Comparison of ENCODE assay signal across 7 mouse cellular contexts in genomic region chr5:146948041-146948507, GRCm38 (mm10). TPM values are rescaled to one million over a fixed set of nuclear protein-coding genes. Genes with fewer than 3 reads are reported as not detected.
DNase-seq lines count a peak whose midpoint lies in the region; ATAC-seq and TF ChIP-seq lines count a peak whose summit lies in the region.

No protein-coding gene starts in this region.

- WGBS in spleen, adult 2 months = 14% methylated on average over 10 of the region's 10 CpGs
- 28% methylated on average over 10 of the region's 10 CpGs for WGBS in forebrain, embryonic 11.5 days
- WGBS in liver, embryonic 11.5 days = 12% methylated on average over 10 of the region's 10 CpGs
- 16% methylated on average over 10 of the region's 10 CpGs for WGBS in stomach, embryonic 16.5 days

- H3K4me2 ChIP-seq in forebrain, embryonic 11.5 days (ENCODE audit: low read depth, low read length, severe bottlenecking) = peak overlapping the region; percentile 64
- H3K4me2 ChIP-seq in liver, embryonic 11.5 days = peak overlapping the region; percentile 92
- peak overlapping the region; percentile 68 for H3K4me2 ChIP-seq in stomach, embryonic 16.5 days (ENCODE audit: low read depth, low read length)

- peak overlapping the region; percentile 51 for H3K27ac ChIP-seq in spleen, adult 2 months (ENCODE audit: insufficient read depth, low read length)
- no peak overlapping the region for H3K27ac ChIP-seq in forebrain, embryonic 11.5 days (ENCODE audit: low read depth, low read length)
- peak overlapping the region; percentile 73 for H3K27ac ChIP-seq in liver, embryonic 11.5 days (ENCODE audit: low read depth, low read length)
- H3K27ac ChIP-seq in stomach, embryonic 16.5 days (ENCODE audit: low read length) = peak overlapping the region; percentile 92

- no peak for TF ChIP-seq POLR2A in spleen, adult 2 months (IDR thresholded peaks at IDR 0.05; ENCODE audit: low read depth, low read length)

- TF ChIP-seq CTCF in spleen, adult 2 months (IDR thresholded peaks at IDR 0.05; ENCODE audit: extremely low read depth, insufficient read depth, insufficient read length, insufficient replicate concordance) = no peak

- peaks cover 3% of the 10 kb centered on the region; the same call in 1 of the 2 replicates for H3K9me3 ChIP-seq in forebrain, embryonic 11.5 days (ENCODE audit: control insufficient read depth, low read length)
- no peaks in the 10 kb centered on the region for H3K9me3 ChIP-seq in liver, embryonic 11.5 days (ENCODE audit: control insufficient read depth, low read length)
- H3K9me3 ChIP-seq in stomach, embryonic 16.5 days (replicated peaks; ENCODE audit: control insufficient read depth, low read length) = 0 out of 2 replicates have a peak, but pooled peaks cover 3% of the 10 kb centered on the region

- H3K4me1 ChIP-seq in spleen, adult 2 months (ENCODE audit: control insufficient read depth, insufficient read depth, insufficient read length) = peaks cover 9% of the 10 kb centered on the region; the same call in 1 of the 2 replicates
- H3K4me1 ChIP-seq in forebrain, embryonic 11.5 days (replicated peaks; ENCODE audit: control insufficient read depth, insufficient read depth, low read length) = peaks cover 7% of the 10 kb centered on the region; the same call in 1 of the 2 replicates
- peaks cover 9% of the 10 kb centered on the region for H3K4me1 ChIP-seq in liver, embryonic 11.5 days (replicated peaks; ENCODE audit: control insufficient read depth, insufficient read depth, low read length)
- peaks cover 10% of the 10 kb centered on the region for H3K4me1 ChIP-seq in stomach, embryonic 16.5 days (ENCODE audit: control insufficient read depth, insufficient read depth, low read length)

- H3K36me3 ChIP-seq in spleen, adult 2 months (ENCODE audit: control insufficient read depth, insufficient read depth, low read length) = peaks cover 20% of the 10 kb centered on the region
- peaks cover 6% of the 10 kb centered on the region; the same call in 1 of the 2 replicates for H3K36me3 ChIP-seq in forebrain, embryonic 11.5 days (ENCODE audit: control insufficient read depth, insufficient read depth, low read length)
- H3K36me3 ChIP-seq in liver, embryonic 11.5 days (ENCODE audit: control insufficient read depth, insufficient read depth, low read length) = peaks cover 21% of the 10 kb centered on the region
- 0 out of 2 replicates have a peak, but pooled peaks cover 8% of the 10 kb centered on the region for H3K36me3 ChIP-seq in stomach, embryonic 16.5 days (ENCODE audit: control insufficient read depth, insufficient read depth, low read length)

- ATAC-seq in forebrain, embryonic 11.5 days (replicated peaks; ENCODE audit: low FRiP score) = no peak
- peak; percentile 8; the same call in 1 of the 2 replicates for ATAC-seq in liver, embryonic 11.5 days (replicated peaks; ENCODE audit: low FRiP score)
- no peak for ATAC-seq in stomach, embryonic 16.5 days (ENCODE audit: insufficient read depth, low FRiP score)

- peak overlapping the region; percentile 58 for H3K4me3 ChIP-seq in spleen, adult 2 months (ENCODE audit: extremely low read depth, insufficient read depth, insufficient read length)
- H3K4me3 ChIP-seq in forebrain, embryonic 11.5 days (ENCODE audit: low read depth, low read length) = peak overlapping the region; percentile 74
- peak overlapping the region; percentile 90 for H3K4me3 ChIP-seq in liver, embryonic 11.5 days (ENCODE audit: low read depth, low read length)
- H3K4me3 ChIP-seq in stomach, embryonic 16.5 days (replicated peaks; ENCODE audit: low read length) = peak overlapping the region; percentile 72

- no peaks in the 10 kb centered on the region for H3K27me3 ChIP-seq in spleen, adult 2 months (ENCODE audit: control insufficient read depth, insufficient read depth, low read length)
- H3K27me3 ChIP-seq in forebrain, embryonic 11.5 days (ENCODE audit: control insufficient read depth, insufficient read depth, low read length) = no peaks in the 10 kb centered on the region
- no peaks in the 10 kb centered on the region for H3K27me3 ChIP-seq in liver, embryonic 11.5 days (replicated peaks; ENCODE audit: control insufficient read depth, insufficient read depth, low read length)
- no peaks in the 10 kb centered on the region for H3K27me3 ChIP-seq in stomach, embryonic 16.5 days (ENCODE audit: control insufficient read depth, insufficient read depth, low read length)

- H3K9ac ChIP-seq in forebrain, embryonic 11.5 days (ENCODE audit: low read length) = peak overlapping the region; percentile 77
- H3K9ac ChIP-seq in liver, embryonic 11.5 days (ENCODE audit: low read depth, low read length) = peak overlapping the region; percentile 84
- H3K9ac ChIP-seq in stomach, embryonic 16.5 days (ENCODE audit: low read length) = peak overlapping the region; percentile 86

- peak in 1 of 2 experiments; percentile 7 for DNase-seq in spleen, adult 2 months (ENCODE audit: low read depth in 1 of 2, low spot score in 2 of 2)
- no peak for DNase-seq in spleen, postnatal 14 days (ENCODE audit: low spot score in 2 of 2)
- DNase-seq in forebrain, embryonic 11.5 days (ENCODE audit: low spot score) = no peak
- no peak for DNase-seq in liver, embryonic 11.5 days (ENCODE audit: low spot score)
- DNase-seq in urinary bladder, postnatal 36 days (ENCODE audit: low spot score in 2 of 2) = no peak
- DNase-seq in thymus, postnatal 25 days = no peak

RNA-seq across cellular contexts. Expression of gene Gtf3a, which starts 0.4 kb away (rescaled TPM):
- polyA plus RNA-seq in spleen, adult 2 months (2012; rRNA removed) = 40.5 and 74.9 TPM in 2 replicates
- polyA plus RNA-seq in forebrain, embryonic 11.5 days (2014; fragmentation: Nextera tagmentation; extraction: Ambion mirVana) = 117 and 125 TPM in 2 replicates
- 152 and 158 TPM in 2 replicates for polyA plus RNA-seq in liver, embryonic 11.5 days (2014; fragmentation: Nextera tagmentation; extraction: Ambion mirVana)
- polyA plus RNA-seq in stomach, embryonic 16.5 days (2015; fragmentation: Nextera tagmentation; extraction: Ambion mirVana) = 102 and 109 TPM in 2 replicates

RNA-seq across cellular contexts. Expression of gene Mtif3, which starts 15.5 kb away (rescaled TPM):
- 6.7 and 6.8 TPM in 2 replicates for polyA plus RNA-seq in spleen, adult 2 months (2012; rRNA removed)
- polyA plus RNA-seq in forebrain, embryonic 11.5 days (2014; fragmentation: Nextera tagmentation; extraction: Ambion mirVana) = 21.6 and 25.0 TPM in 2 replicates
- 23.2 and 25.0 TPM in 2 replicates for polyA plus RNA-seq in liver, embryonic 11.5 days (2014; fragmentation: Nextera tagmentation; extraction: Ambion mirVana)
- 24.3 and 29.0 TPM in 2 replicates for polyA plus RNA-seq in stomach, embryonic 16.5 days (2015; fragmentation: Nextera tagmentation; extraction: Ambion mirVana)
